Mouse (Mus musculus) liver, embryonic 14.5 days (tissue): ENCODE measurements around the gene Dchs1. TPM values are rescaled to one million over a fixed set of nuclear protein-coding genes. Genes with fewer than 3 reads are reported as not detected.

ENCODE experiments used
- ATAC-seq: fragments of 200-750 bp; cut with Nextera tagmentation; 2 replicates; pipeline ENCODE4 v1.8.0; 2017; ENCODE audit warnings: moderate number of reproducible peaks, mild to moderate bottlenecking, moderate library complexity; ENCODE audit not compliant: insufficient read depth
- DNase-seq, 3 experiments: peaks; one replicate each; pipeline ENCODE4 v3.0.0-alpha.2; 2012 to 2013; ENCODE audit warnings: low read depth in 3 of 3, low spot score in 3 of 3
- H3K27ac ChIP-seq: fragments of 300-500 bp; sonication (generic); 2 replicates; pipeline ENCODE4 v1.5.1; 2014; ENCODE audit warnings: moderate library complexity, mild to moderate bottlenecking, control low read depth, inconsistent platforms
- H3K27me3 ChIP-seq: fragments of 300-500 bp; sonication (generic); 2 replicates; pipeline ENCODE4 v1.6.1; 2014; ENCODE audit warnings: mild to moderate bottlenecking, low read length, moderate library complexity; ENCODE audit not compliant: control insufficient read depth, insufficient read depth
- H3K36me3 ChIP-seq: fragments of 300-500 bp; sonication (generic); replicated peaks from 2 replicates; pipeline ENCODE4 v1.6.1; 2014; ENCODE audit warnings: low read depth; ENCODE audit not compliant: control insufficient read depth, insufficient read depth
- H3K4me1 ChIP-seq, 2 experiments: fragments of 200-500 bp in 1 of 2; fragments of 300-500 bp in 1 of 2; sonication (generic) in 1 of 2; replicated peaks; 2 replicates each; pipeline ENCODE4 v1.6.1; 2012 to 2014; ENCODE audit warnings: antibody characterized with exemption in 1 of 2, inconsistent platforms in 1 of 2, low read length in 1 of 2; ENCODE audit not compliant: control insufficient read depth in 2 of 2, insufficient read depth in 2 of 2
- H3K4me2 ChIP-seq: fragments of 300-500 bp; sonication (generic); 2 replicates; pipeline ENCODE4 v1.6.1; 2014; ENCODE audit warnings: low read depth, mild to moderate bottlenecking, control low read depth, moderate library complexity
- H3K4me3 ChIP-seq, 2 experiments: fragments of 200-500 bp in 1 of 2; fragments of 300-500 bp in 1 of 2; sonication (generic) in 1 of 2; 2 replicates each; pipeline ENCODE4 v1.5.1; 2012 to 2014; ENCODE audit warnings: low read depth in 2 of 2, low read length in 2 of 2, mild to moderate bottlenecking in 2 of 2, control low read depth in 1 of 2, inconsistent platforms in 1 of 2, moderate library complexity in 1 of 2; ENCODE audit not compliant: insufficient read depth in 1 of 2
- H3K9ac ChIP-seq: fragments of 300-500 bp; sonication (generic); replicated peaks from 2 replicates; pipeline ENCODE4 v1.6.1; 2014; ENCODE audit warnings: mild to moderate bottlenecking, control low read depth, moderate library complexity
- H3K9me3 ChIP-seq: fragments of 300-500 bp; sonication (generic); 2 replicates; pipeline ENCODE4 v1.6.1; 2016; ENCODE audit warnings: low read length, mixed read lengths; ENCODE audit not compliant: control insufficient read depth
- CTCF ChIP-seq: IDR thresholded peaks from 2 replicates; pipeline ENCODE4 v1.5.1; 2016; ENCODE audit warnings: antibody characterized with exemption, low read depth, control low read depth
- EP300 ChIP-seq: IDR thresholded peaks from 2 replicates; pipeline ENCODE4 v1.6.1; 2016; ENCODE audit warnings: antibody characterized with exemption, low read depth
- WGBS: fragments of 180-500 bp; shearing (Covaris S2); extraction: QIAGEN DNeasy Blood & Tissue Kit; methylation state at CpG from one replicate; pipeline ENCODE4 v1.1.7; 2014; ENCODE audit not compliant: insufficient replicate concordance; 5-methylcytosine and 5-hydroxymethylcytosine counted together
- polyA plus RNA-seq, 2 experiments: library from polyadenylated mRNA; depleted of rRNA in 1 of 2; stranded (reverse) in 1 of 2; unstranded in 1 of 2; fragments of >200 nt; fragmentation: Nextera tagmentation in 1 of 2; extraction: Ambion mirVana in 1 of 2; gene quantifications; 2 replicates each; pipeline versions ENCODE4 v1.2.1 to v1.2.3; 2012 to 2014

Dchs1 gene
- polyA plus RNA-seq, 2 experiments = 0.57 to 0.62 TPM

- Histone ChIP-seq H3K9ac (no peak overlapping the region), H3K4me2 (no peak overlapping the region), H3K27ac (no peak overlapping the region), H3K9me3 (no peaks in the 10 kb centered on the region), H3K36me3 (peaks cover 10% of the 10 kb centered on the region), H3K4me3 (no peak overlapping the region), H3K4me1 (peaks cover 4 to 18% of the 10 kb centered on the region in 2 experiments), H3K27me3 (no peaks in the 10 kb centered on the region)
- ATAC-seq (no peak), DNase-seq (no peak)
- WGBS = 63% methylated on average over 3 of the region's 3 CpGs
- no peak for TF ChIP-seq EP300
- TF ChIP-seq CTCF = no peak
Observed at GRCm38 (mm10) chr7:105812566-105812965, 25.1 kb upstream of the Dchs1 start.

GRCm38 (mm10) chr7:105811516-105811915 lies 24.1 kb upstream of the Dchs1 start:
- DNase-seq = no peak
- TF ChIP-seq CTCF (no peak), EP300 (no peak)
- Histone ChIP-seq H3K9me3 (no peaks in the 10 kb centered on the region), H3K4me1 (peaks cover 4 to 18% of the 10 kb centered on the region in 2 experiments), H3K27ac (no peak overlapping the region), H3K9ac (no peak overlapping the region; the same call in 1 of the 2 replicates), H3K4me2 (peak overlapping the region; percentile 62), H3K4me3 (peak overlapping the region; percentile 9 to 96; a peak in 3 of 4 replicates), H3K36me3 (peaks cover 10% of the 10 kb centered on the region), H3K27me3 (no peaks in the 10 kb centered on the region)
- ATAC-seq = no peak

GRCm38 (mm10) chr7:105810877-105811489 lies 23.5 kb upstream of the Dchs1 start, which contains the start of gene Mrpl17:
TSS of gene Mrpl17 (minus strand) at chr7:105811099.
- peak within 1 kb of the TSS; percentile 91 for H3K4me2 ChIP-seq
- H3K27me3 ChIP-seq = no peaks in the 10 kb centered on the region
- peaks cover 4 to 18% of the 10 kb centered on the region in 2 experiments for H3K4me1 ChIP-seq
- H3K27ac ChIP-seq = peak within 1 kb of the TSS; percentile 67
- TF ChIP-seq CTCF = peak; percentile 99
- TF ChIP-seq EP300 = no peak
- no peaks in the 10 kb centered on the region for H3K9me3 ChIP-seq
- peak within 1 kb of the TSS; percentile 81 to 96 for H3K4me3 ChIP-seq
- peak; percentile 97 for ATAC-seq
- under 1% methylated on average over 45 of the region's 52 CpGs for WGBS
- peaks cover 10% of the 10 kb centered on the region for H3K36me3 ChIP-seq
- DNase-seq = peak; percentile 97 to 98 (median 98)
- H3K9ac ChIP-seq = peak within 1 kb of the TSS; percentile 98

GRCm38 (mm10) chr7:105810280-105810876 lies 22.9 kb upstream of the Dchs1 start:
- ATAC-seq (peak; percentile 22), DNase-seq (peak in 1 of 3 experiments; percentile 10)
- Histone ChIP-seq H3K27me3 (no peaks in the 10 kb centered on the region), H3K27ac (peak overlapping the region; percentile 67), H3K36me3 (peaks cover 10% of the 10 kb centered on the region), H3K9ac (peak overlapping the region; percentile 98), H3K4me3 (peak overlapping the region; percentile 81 to 96), H3K4me2 (peak overlapping the region; percentile 91), H3K9me3 (no peaks in the 10 kb centered on the region), H3K4me1 (peaks cover 4 to 18% of the 10 kb centered on the region in 2 experiments)
- WGBS = 1% methylated on average over 37 of the region's 37 CpGs
- TF ChIP-seq CTCF (no peak), EP300 (no peak)

GRCm38 (mm10) chr7:105809836-105810235 lies 22.4 kb upstream of the Dchs1 start:
- Histone ChIP-seq H3K4me3 (peak overlapping the region; percentile 81 to 96), H3K9ac (peak overlapping the region; percentile 98), H3K36me3 (peaks cover 10% of the 10 kb centered on the region), H3K4me1 (peaks cover 4 to 18% of the 10 kb centered on the region in 2 experiments), H3K27me3 (no peaks in the 10 kb centered on the region), H3K27ac (no peak overlapping the region), H3K4me2 (peak overlapping the region; percentile 91), H3K9me3 (no peaks in the 10 kb centered on the region)
- no peak for DNase-seq
- TF ChIP-seq EP300 (no peak), CTCF (no peak)
- WGBS = 56% methylated on average over 7 of the region's 7 CpGs
- ATAC-seq = no peak
